Mouse (Mus musculus) left cerebral cortex, postnatal 36 days (tissue): Measurements from ENCODE around the gene Uqcc3. TPM values are rescaled to one million over a fixed set of nuclear protein-coding genes. Genes with fewer than 3 reads are reported as not detected.

Experiments
- DNase-seq, 2 experiments: peaks; one replicate each; pipeline ENCODE4 v3.0.0; 2021 to 2022; ENCODE audit warnings: low spot score in 2 of 2, mixed read lengths in 1 of 2
- intact Hi-C: fragments of 180-260 bp; cut with DNase I; formaldehyde crosslinking; loops from one replicate; pipeline ENCODE4 v1.15.1; 2025
- total RNA-seq, 2 experiments: library from RNA; stranded (reverse); gene quantifications; 2 replicates each; pipeline ENCODE4 v1.2.3; 2021

Uqcc3 gene
- 10 to 100 TPM; 32.1 to 39.8 TPM for total RNA-seq

- intact Hi-C loops, result no loop called here
- peak; percentile 89 to 90 for DNase-seq
Measured at GRCm38 (mm10) chr19:8880311-8881033, at the start of gene Uqcc3. TSS of gene Uqcc3 (minus strand) at chr19:8880923.

GRCm38 (mm10) chr19:8930117-8930516 is 49.4 kb upstream of the Uqcc3 start:
- no peak for DNase-seq
- intact Hi-C loops, result no loop called here

- intact Hi-C loops, result no loop called here
- peak; percentile 50 to 56 for DNase-seq
Measured at GRCm38 (mm10) chr19:8929224-8930088, 48.7 kb upstream of the Uqcc3 start, which contains the start of the genes Rom1 and Eml3. TSS of gene Rom1 (minus strand) at chr19:8929356. TSS of gene Eml3 (plus strand) at chr19:8929552.

- intact Hi-C loops, result no loop called here
- no peak for DNase-seq
Measured at GRCm38 (mm10) chr19:8928689-8929223, 48.0 kb upstream of the Uqcc3 start.

- intact Hi-C loops, result no loop called here
- no peak for DNase-seq
Measured at GRCm38 (mm10) chr19:8927891-8928525, 47.3 kb upstream of the Uqcc3 start.

GRCm38 (mm10) chr19:8926766-8927165 is 46.0 kb upstream of the Uqcc3 start:
- intact Hi-C loops, result no loop called here
- DNase-seq, result no peak

GRCm38 (mm10) chr19:8921741-8922140 is 41.0 kb upstream of the Uqcc3 start:
- intact Hi-C loops, result no loop called here
- no peak for DNase-seq

- intact Hi-C loops, result no loop called here
- no peak for DNase-seq
Measured at GRCm38 (mm10) chr19:8920836-8921291, 40.1 kb upstream of the Uqcc3 start.

- peak; percentile 96 to 97 for DNase-seq
- intact Hi-C loops, result no loop called here
Measured at GRCm38 (mm10) chr19:8920073-8920736, 39.5 kb upstream of the Uqcc3 start, which contains the start of gene B3gat3. TSS of gene B3gat3 (plus strand) at chr19:8920374.

GRCm38 (mm10) chr19:8919684-8920072 is 39.0 kb upstream of the Uqcc3 start:
- DNase-seq, result no peak
- intact Hi-C loops, result loop anchor here (2.0 kb wide), 1 partner anchor 21 kb away; the partner anchor contains the start of gene Ganab

- intact Hi-C loops, result loop anchor here (2.0 kb wide), 1 partner anchor 20 kb away; the partner anchor contains the start of gene Ganab
- no peak for DNase-seq
Measured at GRCm38 (mm10) chr19:8919000-8919399, 38.3 kb upstream of the Uqcc3 start.

- intact Hi-C loops, result no loop called here
- peak; percentile 46 to 52 for DNase-seq
Measured at GRCm38 (mm10) chr19:8914212-8914611, 33.5 kb upstream of the Uqcc3 start.

- no peak for DNase-seq
- intact Hi-C loops, result no loop called here
Measured at GRCm38 (mm10) chr19:8911810-8912209, 31.1 kb upstream of the Uqcc3 start.

GRCm38 (mm10) chr19:8908531-8908930 is 27.8 kb upstream of the Uqcc3 start:
- intact Hi-C loops, result no loop called here
- no peak for DNase-seq

GRCm38 (mm10) chr19:8903412-8903811 is 22.7 kb upstream of the Uqcc3 start:
- DNase-seq, result no peak
- intact Hi-C loops, result no loop called here

GRCm38 (mm10) chr19:8899079-8899478 is 18.4 kb upstream of the Uqcc3 start:
- DNase-seq, result no peak
- intact Hi-C loops, result loop anchor here (2.0 to 5.0 kb wide), 2 partner anchors 20 to 57 kb away; no protein-coding TSS in a partner anchor

GRCm38 (mm10) chr19:8898576-8898975 is 17.9 kb upstream of the Uqcc3 start:
- intact Hi-C loops, result loop anchor here (2.0 to 5.0 kb wide), 2 partner anchors 20 to 56 kb away; no protein-coding TSS in a partner anchor
- no peak for DNase-seq

- intact Hi-C loops, result loop anchor here (2.0 to 5.0 kb wide), 2 partner anchors 21 to 56 kb away; no protein-coding TSS in a partner anchor
- DNase-seq, result peak; percentile 95 to 96
Measured at GRCm38 (mm10) chr19:8897865-8898495, 17.3 kb upstream of the Uqcc3 start, which contains the start of gene Ganab. TSS of gene Ganab (plus strand) at chr19:8898071.
